Mouse (Mus musculus): ENCODE measurements around the gene Gm21905. TPM values are rescaled to one million over a fixed set of nuclear protein-coding genes. Genes with fewer than 3 reads are reported as not detected.

Gene Gm21905
- polyA plus RNA-seq (2012; rRNA removed) = not detected in 2 replicates

DNA sequence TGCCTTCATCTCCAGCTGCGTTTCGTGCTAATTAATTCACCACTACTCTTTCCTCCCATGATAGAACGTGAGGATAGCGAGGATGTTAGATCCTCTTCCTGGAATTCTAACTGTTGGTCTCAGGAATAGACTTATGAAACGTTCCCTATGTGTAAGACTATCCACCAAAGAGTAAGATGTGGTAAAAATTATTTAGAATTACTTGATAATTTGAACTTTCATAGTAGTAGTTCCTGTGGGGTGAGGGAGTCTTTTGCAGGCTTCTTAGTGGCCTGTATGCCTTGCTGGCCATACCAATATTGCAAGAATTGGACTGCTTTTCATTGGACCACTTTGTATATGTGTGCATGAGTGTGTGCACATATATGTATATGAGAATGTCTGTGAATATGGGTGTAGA lies at the start of gene Gm21905:
Gene Gm21905, minus strand, starts transcription at position 101 of the 400 bp plus-strand sequence.

DNA sequence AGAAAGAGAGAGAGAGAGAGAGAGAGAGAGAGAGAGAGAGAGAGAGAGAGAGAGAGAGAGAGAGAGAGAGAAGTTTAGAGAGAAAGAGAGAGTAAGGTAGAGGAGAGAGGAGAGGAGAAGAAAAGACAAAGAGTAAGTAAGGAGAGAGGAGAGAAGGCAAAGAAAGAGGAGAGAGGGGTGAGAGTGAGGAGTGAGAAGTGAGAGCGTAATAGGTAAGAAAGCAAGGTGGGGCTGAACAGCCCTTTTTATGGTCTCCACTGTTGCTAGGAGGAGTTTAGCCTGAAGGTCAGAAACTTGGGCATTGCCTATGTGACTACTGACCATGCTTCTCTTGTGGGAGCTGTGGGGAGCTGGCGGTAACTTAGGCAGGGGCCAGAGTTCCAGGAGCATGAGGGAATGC lies 4.9 kb downstream of the Gm21905 start, which contains the start of gene Gm5108:
Gene Gm5108, plus strand, starts transcription at position 301 of the 400 bp plus-strand sequence.

Other genes with a start within 250 kb of the Gm21905 start
- 26.0 and 27.0 TPM in 2 replicates for gene Atp8a1, start 99.0 kb downstream of the Gm21905 start, polyA plus RNA-seq (2012; rRNA removed)
- gene Gm5108, start 4.8 kb downstream of the Gm21905 start, polyA plus RNA-seq (2012; rRNA removed) = not detected in 2 replicates
- 0.24 TPM in 1 of 2 replicates, not detected in the other for gene Grxcr1, start 85.4 kb upstream of the Gm21905 start, polyA plus RNA-seq (2012; rRNA removed)

Measured in central nervous system, embryonic 14 days (tissue).